Mouse (Mus musculus) olfactory bulb, adult 2 months (tissue): ENCODE measurements around the gene Dkkl1.

Source experiments
- CTCF ChIP-seq: fragments of 200-500 bp; IDR thresholded peaks from 2 replicates; pipeline ENCODE4 v1.5.1; 2012; ENCODE audit warnings: low read depth, mild to moderate bottlenecking, low read length, moderate library complexity; ENCODE audit not compliant: insufficient read depth
- POLR2A ChIP-seq: fragments of 200-500 bp; IDR thresholded peaks from 2 replicates; pipeline ENCODE4 v1.6.1; 2012; ENCODE audit warnings: mild to moderate bottlenecking, low read depth, low read length, moderate library complexity; ENCODE audit not compliant: insufficient read depth

DNA sequence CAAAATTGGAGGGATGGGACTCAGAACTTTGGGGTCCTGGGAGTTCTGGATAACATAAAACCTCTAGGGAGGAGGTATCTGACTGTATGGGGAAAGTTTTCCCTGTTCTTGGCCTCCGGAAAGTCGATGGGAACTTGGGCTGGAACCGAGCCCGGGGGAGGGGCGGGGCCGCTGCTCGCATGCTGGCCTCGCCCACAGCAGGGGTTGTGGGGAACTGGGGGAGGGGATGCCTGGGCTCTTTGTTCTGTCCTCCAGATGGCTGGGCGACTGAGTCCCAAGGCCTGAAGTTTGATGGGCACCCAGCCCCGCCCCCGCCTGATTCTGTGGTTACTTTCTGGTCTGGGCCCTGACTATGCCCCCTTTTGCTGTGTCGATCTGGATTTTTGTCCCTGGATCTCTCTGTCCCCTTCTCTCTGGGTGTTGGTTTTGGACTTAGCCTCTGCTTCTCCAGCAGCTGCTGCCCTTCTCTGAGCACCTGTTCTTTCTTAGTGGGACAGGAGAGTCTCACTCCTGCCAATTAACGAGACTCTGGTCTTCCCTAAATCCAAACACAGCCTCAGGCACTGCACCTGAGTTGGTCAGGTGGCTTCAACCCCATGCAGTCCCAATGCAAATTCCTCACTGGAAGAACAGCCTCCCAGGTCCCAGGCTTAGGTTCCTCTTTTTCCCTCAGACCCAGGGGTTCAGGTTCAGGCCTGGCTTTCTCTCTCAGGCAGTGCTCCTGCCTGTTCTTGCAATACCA is 4.7 kb upstream of the Dkkl1 start:
- TF ChIP-seq POLR2A (no peak), CTCF (no peak)
